Mouse (Mus musculus) cerebellum, postnatal 36 days (tissue): ENCODE measurements around the gene Gm6337.
"Not testable (repeated sequence)": the region's sequence is repeated elsewhere in the genome, so short reads cannot be mapped to it uniquely, and the experiment has no call there.

Experiments used
- DNase-seq, 2 experiments: peaks; one replicate each; pipeline ENCODE4 v3.0.0; 2021 to 2022; ENCODE audit warnings: mixed read lengths in 2 of 2

Gm6337 gene

DNA sequence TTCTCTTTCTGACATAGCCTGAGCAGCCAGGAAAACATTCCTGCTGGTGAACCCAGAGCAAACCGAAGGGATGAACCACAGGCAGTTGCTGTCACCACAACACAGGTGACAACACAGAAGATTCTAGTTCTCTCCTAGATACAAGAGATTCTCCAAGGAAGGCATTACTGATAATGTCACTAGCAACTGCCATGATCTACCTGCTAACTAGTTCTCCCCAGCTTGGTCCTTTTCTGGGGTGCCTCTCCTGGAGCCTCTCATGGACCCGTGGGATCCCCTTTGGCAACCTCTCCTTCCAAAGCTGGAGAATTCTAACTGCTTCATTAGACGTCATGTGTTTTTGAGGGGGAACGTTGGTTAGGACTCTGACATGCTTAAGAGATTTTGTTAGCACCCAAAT, at the start of gene Gm6337:
Gene Gm6337 (minus strand): TSS at position 101 of the 400 bp plus-strand sequence.
- DNase-seq, result not testable (repeated sequence)

DNA sequence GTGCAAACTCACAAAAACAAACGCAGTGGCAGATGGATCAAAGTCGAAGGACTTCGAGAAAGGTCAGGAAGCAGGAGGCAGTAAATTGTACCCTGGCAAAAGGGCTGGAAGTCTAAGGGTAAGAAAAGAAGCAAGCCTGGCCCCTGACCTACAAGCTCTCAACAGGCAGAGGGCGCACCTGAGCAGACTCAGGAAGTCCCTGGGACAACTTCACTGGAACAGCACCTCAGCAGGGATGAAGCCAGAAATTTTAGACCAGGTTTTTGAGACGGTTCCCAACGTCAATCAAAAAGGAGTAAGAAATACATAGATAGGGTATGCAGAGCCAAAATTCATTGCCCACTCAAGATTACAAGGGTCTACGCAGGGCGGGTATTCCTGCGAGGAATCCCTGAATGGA, 49.4 kb upstream of the Gm6337 start:
- peak in 1 of 2 experiments; percentile 3 for DNase-seq

DNA sequence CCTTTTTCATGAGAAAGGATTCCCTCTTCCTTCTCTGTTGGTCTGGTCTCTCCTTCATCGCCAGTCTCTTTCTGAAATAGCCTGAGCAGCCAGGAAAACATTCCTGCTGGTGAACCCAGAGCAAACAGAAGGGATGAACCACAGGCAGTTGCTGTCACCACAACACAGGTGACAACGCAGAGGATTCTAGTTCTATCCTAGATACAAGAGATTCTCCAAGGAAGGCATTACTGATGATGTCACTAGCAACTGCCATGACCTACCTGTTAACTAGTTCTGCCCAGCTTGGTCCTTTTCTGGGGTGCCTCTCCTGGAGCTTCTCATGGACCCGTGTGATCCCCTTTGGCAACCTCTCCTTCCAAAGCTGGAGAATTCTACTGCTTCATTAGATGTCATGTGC, 35.8 kb upstream of the Gm6337 start, which contains the start of gene Gm8206:
Gene Gm8206 (minus strand): TSS at position 101 of the 400 bp plus-strand sequence.
- not testable (repeated sequence) for DNase-seq
